In genomic region chr5:43868253-43868652, GRCm38 (mm10) we compare ENCODE assay signal across 8 mouse cellular contexts. TPM values are rescaled to one million over a fixed set of nuclear protein-coding genes. Genes with fewer than 3 reads are reported as not detected.
DNase-seq lines count a peak whose midpoint lies in the region; ATAC-seq and TF ChIP-seq lines count a peak whose summit lies in the region.

Cd38 (plus strand) TSS chr5:43868553.

- H3K36me3 ChIP-seq in CH12.LX (replicated peaks in 1 of 2; ENCODE audit: control insufficient read depth in 1 of 2, insufficient read depth in 1 of 2, low read length in 1 of 2): no peaks in the 10 kb centered on the region
- no peaks in the 10 kb centered on the region for H3K36me3 ChIP-seq in forebrain, embryonic 16.5 days (ENCODE audit: control insufficient read depth, insufficient read depth)
- H3K36me3 ChIP-seq in liver, embryonic 14.5 days (replicated peaks; ENCODE audit: control insufficient read depth, insufficient read depth, low read depth): no peaks in the 10 kb centered on the region

- no peak for DNase-seq in gastrocnemius, adult 2 months
- no peak for DNase-seq in gastrocnemius, postnatal 10 days
- no peak for DNase-seq in CH12.LX (ENCODE audit: extremely low read depth)
- DNase-seq in liver, embryonic 14.5 days (ENCODE audit: low read depth in 3 of 3, low spot score in 3 of 3): no peak
- DNase-seq in left cerebral cortex, postnatal 14 days (ENCODE audit: low spot score in 2 of 2): no peak
- no peak for DNase-seq in left cerebral cortex, postnatal 4 days
- no peak for DNase-seq in layer of hippocampus, adult 18-20 months (ENCODE audit: low spot score in 2 of 2)

- peak within 1 kb of the TSS; percentile 86 for H3K27ac ChIP-seq in gastrocnemius, adult 2 months
- no peak within 1 kb of the TSS for H3K27ac ChIP-seq in CH12.LX (ENCODE audit: insufficient read depth, low read depth)
- no peak within 1 kb of the TSS; the same call in 1 of the 2 replicates for H3K27ac ChIP-seq in forebrain, embryonic 16.5 days (ENCODE audit: low read length)
- H3K27ac ChIP-seq in liver, embryonic 14.5 days: no peak within 1 kb of the TSS

- TF ChIP-seq POLR2A in CH12.LX (IDR thresholded peaks at IDR 0.05; ENCODE audit: low read depth, low read length): no peak

- dilution Hi-C loops in CH12.LX (cut with MboI; ENCODE audit: extremely low pct_ligation_motif_present, extremely low pct_unique_long_range_greater_than_20kb, low sequenced_read_pairs): no loop called here

- no peak for TF ChIP-seq CTCF in gastrocnemius, adult 2 months (IDR thresholded peaks at IDR 0.05)
- TF ChIP-seq CTCF in CH12.LX (conservative IDR thresholded peaks at IDR 0.05 in 1 of 2, IDR thresholded peaks at IDR 0.05 in 1 of 2; ENCODE audit: low read depth in 2 of 2, low read length in 2 of 2): no peak
- TF ChIP-seq CTCF in liver, embryonic 14.5 days (IDR thresholded peaks at IDR 0.05; ENCODE audit: low read depth): no peak

- in situ Hi-C loops in CH12.LX (cut with MboI; ENCODE audit: low pct_ligation_motif_present, low pct_unique_long_range_greater_than_20kb, low sequenced_read_pairs): no loop called here

- H3K4me2 ChIP-seq in CH12.LX (ENCODE audit: insufficient read depth, low read depth, poor library complexity, severe bottlenecking): peak within 1 kb of the TSS; percentile 65
- peak within 1 kb of the TSS; percentile 54 for H3K4me2 ChIP-seq in forebrain, embryonic 16.5 days (ENCODE audit: low read length)
- peak within 1 kb of the TSS; percentile 42 for H3K4me2 ChIP-seq in liver, embryonic 14.5 days (ENCODE audit: low read depth)

- H3K27me3 ChIP-seq in CH12.LX (replicated peaks): no peaks in the 10 kb centered on the region
- no peaks in the 10 kb centered on the region; the same call in 1 of the 2 replicates for H3K27me3 ChIP-seq in forebrain, embryonic 16.5 days (replicated peaks; ENCODE audit: control insufficient read depth, insufficient read depth, low read length)
- H3K27me3 ChIP-seq in liver, embryonic 14.5 days (ENCODE audit: control insufficient read depth, insufficient read depth, low read length): no peaks in the 10 kb centered on the region

- no peak for TF ChIP-seq EP300 in CH12.LX (IDR thresholded peaks at IDR 0.05; ENCODE audit: low read length)
- no peak for TF ChIP-seq EP300 in liver, embryonic 14.5 days (IDR thresholded peaks at IDR 0.05; ENCODE audit: low read depth)

- ATAC-seq in forebrain, embryonic 16.5 days: no peak
- no peak for ATAC-seq in liver, embryonic 14.5 days (ENCODE audit: insufficient read depth)

- peak within 1 kb of the TSS; percentile 73 for H3K4me3 ChIP-seq in gastrocnemius, adult 2 months
- H3K4me3 ChIP-seq in CH12.LX (replicated peaks in 1 of 3; ENCODE audit: low read depth in 2 of 3, low read length in 2 of 3, poor library complexity in 1 of 3): peak within 1 kb of the TSS; percentile 42 to 71 (median 54)
- H3K4me3 ChIP-seq in forebrain, embryonic 16.5 days (replicated peaks; ENCODE audit: low read length): peak within 1 kb of the TSS; percentile 32
- H3K4me3 ChIP-seq in liver, embryonic 14.5 days (ENCODE audit: insufficient read depth in 1 of 2, low read depth in 2 of 2, low read length in 2 of 2): peak within 1 kb of the TSS; percentile 24 to 30

- H3K9me3 ChIP-seq in CH12.LX (replicated peaks; ENCODE audit: low read length): no peaks in the 10 kb centered on the region
- H3K9me3 ChIP-seq in forebrain, embryonic 16.5 days (ENCODE audit: control insufficient read depth, low read length): no peaks in the 10 kb centered on the region
- no peaks in the 10 kb centered on the region for H3K9me3 ChIP-seq in liver, embryonic 14.5 days (ENCODE audit: control insufficient read depth, low read length)

- intact Hi-C loops in gastrocnemius, adult 2 months (cut with DNase I): no loop called here
- intact Hi-C loops in left cerebral cortex, postnatal 14 days (cut with DNase I): no loop called here
- intact Hi-C loops in left cerebral cortex, postnatal 4 days (cut with DNase I): no loop called here

- H3K79me2 ChIP-seq in CH12.LX (replicated peaks; ENCODE audit: control insufficient read depth, extremely low read depth, insufficient read depth, poor library complexity, severe bottlenecking): no peaks in the 10 kb centered on the region

- peak within 1 kb of the TSS; percentile 50 for H3K9ac ChIP-seq in CH12.LX (ENCODE audit: insufficient read depth, low read depth)
- 0 out of 2 replicates have a peak within 1 kb of the TSS, but pooled peaks have one; percentile 38 for H3K9ac ChIP-seq in forebrain, embryonic 16.5 days (replicated peaks; ENCODE audit: low read depth, low read length)
- no peak within 1 kb of the TSS for H3K9ac ChIP-seq in liver, embryonic 14.5 days (replicated peaks)

- no peak for TF ChIP-seq RAD21 in CH12.LX (IDR thresholded peaks at IDR 0.05; ENCODE audit: low read depth, low read length)

- peaks cover 5 to 35% of the 10 kb centered on the region in 2 experiments for H3K4me1 ChIP-seq in CH12.LX (ENCODE audit: control insufficient read depth in 1 of 2, insufficient read depth in 2 of 2)
- 0 out of 2 replicates have a peak, but pooled peaks cover 6% of the 10 kb centered on the region for H3K4me1 ChIP-seq in forebrain, embryonic 16.5 days (replicated peaks; ENCODE audit: control insufficient read depth, insufficient read depth, low read length)
- H3K4me1 ChIP-seq in liver, embryonic 14.5 days (replicated peaks; ENCODE audit: control insufficient read depth in 2 of 2, insufficient read depth in 2 of 2, low read length in 1 of 2): peaks cover 0 to 7% of the 10 kb centered on the region in 2 experiments; a peak in 2 of 4 replicates

TF ChIP-seq in CH12.LX, 34 proteins besides CTCF, POLR2A, EP300 and RAD21:
- TF ChIP-seq GABPA (IDR thresholded peaks at IDR 0.05; ENCODE audit: insufficient replicate concordance, low read depth, low read length) (no peak), HCFC1 (IDR thresholded peaks at IDR 0.05; ENCODE audit: low read depth, low read length) (no peak), USF1 (IDR thresholded peaks at IDR 0.05; ENCODE audit: low read depth, low read length) (no peak), MAZ (IDR thresholded peaks at IDR 0.05; ENCODE audit: low read depth, low read length) (no peak), E2F4 (IDR thresholded peaks at IDR 0.05; ENCODE audit: insufficient replicate concordance, low read depth, low read length) (no peak), NELFE (IDR thresholded peaks at IDR 0.05; ENCODE audit: low read depth, low read length) (no peak), JUN (IDR thresholded peaks at IDR 0.05; ENCODE audit: insufficient read depth, low read depth, low read length) (no peak), MYC (IDR thresholded peaks at IDR 0.05; ENCODE audit: low read depth, low read length) (no peak), ZMIZ1 (IDR thresholded peaks at IDR 0.05; ENCODE audit: low read depth, low read length) (no peak)

RNA-seq across cellular contexts. Expression of gene Cd38, which starts in this region (rescaled TPM):
- 1 to 10 TPM; 2.7 to 3.5 TPM for total RNA-seq in gastrocnemius, adult 2 months (2021)
- 1 to 10 TPM; 5.6 to 7.6 TPM for total RNA-seq in gastrocnemius, postnatal 10 days (2021)
- 2.9 and 3.3 TPM in 2 replicates for total RNA-seq in CH12.LX (2012; rRNA removed)
- total RNA-seq in CH12.LX (2014; rRNA removed): 1.5 and 1.7 TPM in 2 replicates
- 0.87 and 0.93 TPM in 2 replicates for polyA plus RNA-seq in CH12.LX (2012; ENCODE audit: insufficient read length, low read depth)
- 2.4 and 2.9 TPM in 2 replicates for polyA plus RNA-seq in forebrain, embryonic 16.5 days (2015; fragmentation: Nextera tagmentation; extraction: Ambion mirVana)
- 5.2 TPM in 2 replicates for polyA plus RNA-seq in liver, embryonic 14.5 days (2012; rRNA removed)
- polyA plus RNA-seq in liver, embryonic 14.5 days (2014; fragmentation: Nextera tagmentation; extraction: Ambion mirVana): 9.3 and 10.6 TPM in 2 replicates
- total RNA-seq in left cerebral cortex, postnatal 14 days (2021): 1 to 10 TPM; 3.5 to 3.8 TPM
- total RNA-seq in left cerebral cortex, postnatal 4 days (2021): 1 to 10 TPM; 1.5 to 1.6 TPM
- total RNA-seq in layer of hippocampus, adult 18-20 months (2021): 1 to 10 TPM; 4.9 to 5.0 TPM
